In genomic region chr8:119352977-119353658, GRCm38 (mm10) we compare ENCODE assay signal across 13 mouse cellular contexts. TPM values are rescaled to one million over a fixed set of nuclear protein-coding genes. Genes with fewer than 3 reads are reported as not detected.
DNase-seq lines count a peak whose midpoint lies in the region; ATAC-seq and TF ChIP-seq lines count a peak whose summit lies in the region.
"Had no signal": no experiment of that assay in that cellular context is flagged by ENCODE, and none has a peak within 500 bp of the region (broad histone marks: within the 10 kb centered on the region; RNA-seq: fewer than 3 reads in every experiment).

No protein-coding gene starts in this region.

- no peak for TF ChIP-seq CTCF in spleen, adult 2 months (IDR thresholded peaks at IDR 0.05; ENCODE audit: extremely low read depth, insufficient read depth, insufficient read length, insufficient replicate concordance)
- no peak for TF ChIP-seq CTCF in bone marrow macrophage, adult 2 months (IDR thresholded peaks at IDR 0.05; ENCODE audit: low read depth, low read length)

- WGBS in spleen, adult 2 months, result 12% methylated on average over 10 of the region's 10 CpGs
- 26% methylated on average over 10 of the region's 10 CpGs for WGBS in liver, embryonic 12.5 days (ENCODE audit: insufficient replicate concordance)
- WGBS in neural tube, embryonic 15.5 days, result 83% methylated on average over 10 of the region's 10 CpGs

- DNase-seq in spleen, adult 2 months (ENCODE audit: low read depth in 1 of 2, low spot score in 2 of 2), result no peak
- no peak for DNase-seq in spleen, adult 18-20 months
- DNase-seq in adrenal gland, adult (ENCODE audit: inconsistent age in 2 of 2, low spot score in 1 of 2), result no peak
- no peak for DNase-seq in lung, postnatal 10 days
- DNase-seq: gastrocnemius, postnatal 10 days; thymus, postnatal 4 days had no signal

- H3K4me1 ChIP-seq in spleen, adult 2 months (ENCODE audit: control insufficient read depth, insufficient read depth, insufficient read length), result peaks cover 7% of the 10 kb centered on the region; the same call in 1 of the 2 replicates
- H3K4me1 ChIP-seq in bone marrow macrophage, adult 2 months (ENCODE audit: control insufficient read depth, insufficient read depth, low read length), result peaks cover 20% of the 10 kb centered on the region
- peaks cover 34% of the 10 kb centered on the region for H3K4me1 ChIP-seq in liver, embryonic 12.5 days
- no peaks in the 10 kb centered on the region for H3K4me1 ChIP-seq in neural tube, embryonic 15.5 days
- H3K4me1 ChIP-seq: forebrain, embryonic 10.5 days; heart, embryonic 15.5 days; hindbrain, embryonic 15.5 days; limb, embryonic 12.5 days had no signal

- H3K27me3 ChIP-seq in spleen, adult 2 months (ENCODE audit: control insufficient read depth, insufficient read depth, low read length), result no peaks in the 10 kb centered on the region
- no peaks in the 10 kb centered on the region for H3K27me3 ChIP-seq in liver, embryonic 12.5 days (replicated peaks)
- no peaks in the 10 kb centered on the region for H3K27me3 ChIP-seq in neural tube, embryonic 15.5 days (replicated peaks)
- H3K27me3 ChIP-seq: heart, embryonic 15.5 days; hindbrain, embryonic 15.5 days; limb, embryonic 12.5 days had no signal

- H3K9ac ChIP-seq in liver, embryonic 12.5 days, result peak overlapping the region; percentile 31; the same call in 1 of the 2 replicates
- H3K9ac ChIP-seq in neural tube, embryonic 15.5 days (replicated peaks), result no peak overlapping the region
- H3K9ac ChIP-seq: heart, embryonic 15.5 days; hindbrain, embryonic 15.5 days; limb, embryonic 12.5 days had no signal

- no peak for TF ChIP-seq POLR2A in spleen, adult 2 months (IDR thresholded peaks at IDR 0.05; ENCODE audit: low read depth, low read length)
- no peak for TF ChIP-seq POLR2A in bone marrow macrophage, adult 2 months (IDR thresholded peaks at IDR 0.05; ENCODE audit: borderline replicate concordance, low read depth, low read length)

- no peaks in the 10 kb centered on the region for H3K9me3 ChIP-seq in liver, embryonic 12.5 days (replicated peaks)
- H3K9me3 ChIP-seq in neural tube, embryonic 15.5 days (replicated peaks), result no peaks in the 10 kb centered on the region
- H3K9me3 ChIP-seq: forebrain, embryonic 10.5 days; heart, embryonic 15.5 days; hindbrain, embryonic 15.5 days; limb, embryonic 12.5 days had no signal

- peak; percentile 62 for ATAC-seq in liver, embryonic 12.5 days
- ATAC-seq in neural tube, embryonic 15.5 days (ENCODE audit: low FRiP score), result no peak

- H3K4me2 ChIP-seq in liver, embryonic 12.5 days, result peak overlapping the region; percentile 41
- H3K4me2 ChIP-seq in neural tube, embryonic 15.5 days, result no peak overlapping the region
- H3K4me2 ChIP-seq: heart, embryonic 15.5 days; hindbrain, embryonic 15.5 days; limb, embryonic 12.5 days had no signal

- peak overlapping the region; percentile 4; the same call in 1 of the 2 replicates for H3K4me3 ChIP-seq in spleen, adult 2 months (ENCODE audit: extremely low read depth, insufficient read depth, insufficient read length)
- 0 out of 2 replicates have a peak overlapping the region, but pooled peaks have one; percentile 21 for H3K4me3 ChIP-seq in bone marrow macrophage, adult 2 months (ENCODE audit: insufficient read depth, low read length)
- no peak overlapping the region for H3K4me3 ChIP-seq in liver, embryonic 12.5 days
- no peak overlapping the region for H3K4me3 ChIP-seq in neural tube, embryonic 15.5 days (replicated peaks)
- H3K4me3 ChIP-seq: forebrain, embryonic 10.5 days; heart, embryonic 15.5 days; hindbrain, embryonic 15.5 days; limb, embryonic 12.5 days had no signal

- H3K27ac ChIP-seq in spleen, adult 2 months (ENCODE audit: insufficient read depth, low read length), result 0 out of 2 replicates have a peak overlapping the region, but pooled peaks have one; percentile 28
- peak overlapping the region; percentile 46 for H3K27ac ChIP-seq in bone marrow macrophage, adult 2 months (ENCODE audit: insufficient read depth, low read depth, low read length)
- H3K27ac ChIP-seq in liver, embryonic 12.5 days, result peak overlapping the region; percentile 30; the same call in 1 of the 2 replicates
- no peak overlapping the region for H3K27ac ChIP-seq in neural tube, embryonic 15.5 days (replicated peaks)
- H3K27ac ChIP-seq: forebrain, embryonic 10.5 days; heart, embryonic 15.5 days; hindbrain, embryonic 15.5 days; limb, embryonic 12.5 days had no signal

- peaks cover 15% of the 10 kb centered on the region for H3K36me3 ChIP-seq in spleen, adult 2 months (ENCODE audit: control insufficient read depth, insufficient read depth, low read length)
- H3K36me3 ChIP-seq in liver, embryonic 12.5 days, result peaks cover 29% of the 10 kb centered on the region
- peaks cover 19% of the 10 kb centered on the region for H3K36me3 ChIP-seq in neural tube, embryonic 15.5 days

RNA-seq across cellular contexts. Expression of gene Hsbp1, which starts 8.8 kb away (rescaled TPM):
- polyA plus RNA-seq in spleen, adult 2 months (2012; rRNA removed), result 39.1 and 57.8 TPM in 2 replicates
- polyA plus RNA-seq in bone marrow macrophage, adult 2 months (2012; ENCODE audit: insufficient read depth, insufficient read length, missing spikeins), result 224 and 232 TPM in 2 replicates
- polyA plus RNA-seq in liver, embryonic 12.5 days (2016; fragmentation: Nextera tagmentation; extraction: Ambion mirVana), result 96.0 and 96.2 TPM in 2 replicates
- polyA plus RNA-seq in neural tube, embryonic 15.5 days (2015; fragmentation: Nextera tagmentation; extraction: Ambion mirVana), result 708 and 827 TPM in 2 replicates

RNA-seq across cellular contexts. Expression of gene Mlycd, which starts 41.6 kb away (rescaled TPM):
- polyA plus RNA-seq in spleen, adult 2 months (2012; rRNA removed), result 17.8 and 23.6 TPM in 2 replicates
- polyA plus RNA-seq in bone marrow macrophage, adult 2 months (2012; ENCODE audit: insufficient read depth, insufficient read length, missing spikeins), result 14.2 and 14.3 TPM in 2 replicates
- 11.7 TPM in 2 replicates for polyA plus RNA-seq in liver, embryonic 12.5 days (2016; fragmentation: Nextera tagmentation; extraction: Ambion mirVana)
- polyA plus RNA-seq in neural tube, embryonic 15.5 days (2015; fragmentation: Nextera tagmentation; extraction: Ambion mirVana), result 15.8 and 16.0 TPM in 2 replicates

Comparison
In these comparisons a context has a peak if more than half of its experiments do, and no peak if none do; other contexts are left out.
1. H3K4me3 ChIP-seq: peak in spleen, adult 2 months (single experiment) and bone marrow macrophage, adult 2 months (single experiment); none in liver, embryonic 12.5 days (single experiment) and neural tube, embryonic 15.5 days (single experiment).